Mouse (Mus musculus) CD4-positive, CD25-positive, alpha-beta regulatory T cell, adult 2 months (primary cell): ENCODE data around the gene Sptbn1.

Source experiments
- DNase-seq: peaks from one replicate; pipeline ENCODE4 v3.0.0-alpha.2; 2012; ENCODE audit warnings: low read depth, low spot score

Gene Sptbn1

GRCm38 (mm10) chr11:30211663-30212416 is 56.1 kb downstream of the Sptbn1 start:
- DNase-seq = no peak

- DNase-seq = no peak
These were observed 56.8 kb downstream of the Sptbn1 start for GRCm38 (mm10) chr11:30211141-30211540.

- no peak for DNase-seq
These were observed 57.7 kb downstream of the Sptbn1 start for GRCm38 (mm10) chr11:30210100-30210811.

- no peak for DNase-seq
These were observed 58.5 kb downstream of the Sptbn1 start for GRCm38 (mm10) chr11:30209495-30209894.

- DNase-seq = no peak
These were observed 63.6 kb downstream of the Sptbn1 start for GRCm38 (mm10) chr11:30204398-30204797.

- no peak for DNase-seq
These were observed 67.6 kb downstream of the Sptbn1 start for GRCm38 (mm10) chr11:30200391-30200790.

- DNase-seq = peak; percentile 94
These were observed 69.8 kb downstream of the Sptbn1 start for GRCm38 (mm10) chr11:30198091-30198675.

GRCm38 (mm10) chr11:30197564-30198090 is 70.3 kb downstream of the Sptbn1 start:
- peak; percentile 54 for DNase-seq

- no peak for DNase-seq
These were observed 71.5 kb downstream of the Sptbn1 start for GRCm38 (mm10) chr11:30196368-30197070.

- peak; percentile 51 for DNase-seq
These were observed 72.2 kb downstream of the Sptbn1 start for GRCm38 (mm10) chr11:30195756-30196155.

GRCm38 (mm10) chr11:30194800-30195199 is 73.2 kb downstream of the Sptbn1 start:
- DNase-seq = no peak

- no peak for DNase-seq
These were observed 77.0 kb downstream of the Sptbn1 start for GRCm38 (mm10) chr11:30190959-30191358.

- peak; percentile 50 for DNase-seq
These were observed 77.9 kb downstream of the Sptbn1 start for GRCm38 (mm10) chr11:30190119-30190518.

GRCm38 (mm10) chr11:30186902-30187470 is 81.0 kb downstream of the Sptbn1 start:
- DNase-seq = peak; percentile 73

- no peak for DNase-seq
These were observed 83.4 kb downstream of the Sptbn1 start for GRCm38 (mm10) chr11:30184527-30184926.

- DNase-seq = peak; percentile 82
These were observed 85.1 kb downstream of the Sptbn1 start for GRCm38 (mm10) chr11:30182716-30183411.

GRCm38 (mm10) chr11:30178193-30178592 is 89.8 kb downstream of the Sptbn1 start:
- no peak for DNase-seq

- no peak for DNase-seq
These were observed 90.7 kb downstream of the Sptbn1 start for GRCm38 (mm10) chr11:30177145-30177840.

GRCm38 (mm10) chr11:30176111-30176510 is 91.9 kb downstream of the Sptbn1 start:
- no peak for DNase-seq

- DNase-seq = no peak
These were observed 92.4 kb downstream of the Sptbn1 start for GRCm38 (mm10) chr11:30175623-30176022.
